Mouse (Mus musculus) heart, adult 2 months (tissue): Measurements from ENCODE around the gene Galm. TPM values are rescaled to one million over a fixed set of nuclear protein-coding genes. Genes with fewer than 3 reads are reported as not detected.

Experiments
- DNase-seq, 2 experiments: peaks; one replicate each; pipeline ENCODE4 v3.0.0; 2021
- H3K27ac ChIP-seq: fragments of 200-600 bp; 2 replicates; pipeline ENCODE4 v1.8.1; 2022
- H3K27me3 ChIP-seq: fragments of 200-500 bp; 2 replicates; pipeline ENCODE4 v1.6.1; 2012; ENCODE audit warnings: mild to moderate bottlenecking, low read length, inconsistent platforms, mixed read lengths; ENCODE audit not compliant: control insufficient read depth, insufficient read depth
- H3K36me3 ChIP-seq: fragments of 200-500 bp; 2 replicates; pipeline ENCODE4 v1.6.1; 2012; ENCODE audit warnings: low read length, inconsistent platforms; ENCODE audit not compliant: control insufficient read depth, insufficient read depth
- H3K4me1 ChIP-seq: fragments of 200-500 bp; 2 replicates; pipeline ENCODE4 v1.6.1; 2011; ENCODE audit warnings: low read length; ENCODE audit not compliant: control insufficient read depth, insufficient read depth
- H3K4me3 ChIP-seq: fragments of 200-600 bp; 2 replicates; pipeline ENCODE4 v1.8.1; 2022
- H3K79me2 ChIP-seq: fragments of 200-500 bp; replicated peaks from 2 replicates; pipeline ENCODE4 v1.6.1; 2012; ENCODE audit warnings: mild to moderate bottlenecking, inconsistent platforms, low read length, moderate library complexity, mixed read lengths; ENCODE audit not compliant: control insufficient read depth, insufficient read depth
- H3K9ac ChIP-seq: fragments of 200-500 bp; 2 replicates; pipeline ENCODE4 v1.6.1; 2012; ENCODE audit warnings: low read depth, mild to moderate bottlenecking, control low read depth, inconsistent platforms, low read length, mixed read lengths
- CTCF ChIP-seq: fragments of 200-600 bp; IDR thresholded peaks from 2 replicates; pipeline ENCODE4 v1.8.1; 2022; ENCODE audit warnings: antibody characterized with exemption, mild to moderate bottlenecking, moderate library complexity
- EP300 ChIP-seq: fragments of 200-500 bp; IDR thresholded peaks from 2 replicates; pipeline ENCODE4 v1.6.1; 2011; ENCODE audit warnings: low read depth, low read length, control low read depth; ENCODE audit not compliant: insufficient read depth
- POLR2A ChIP-seq: fragments of 200-500 bp; IDR thresholded peaks from 2 replicates; pipeline ENCODE4 v1.6.1; 2011; ENCODE audit warnings: mild to moderate bottlenecking, low read depth, low read length, control low read depth; ENCODE audit not compliant: insufficient read depth
- WGBS: fragments of 180-500 bp; shearing (Covaris S2); methylation state at CpG from one replicate; pipeline ENCODE4 v1.1.7; 2018; 5-methylcytosine and 5-hydroxymethylcytosine counted together
- intact Hi-C: fragments of 180-260 bp; cut with DNase I; formaldehyde crosslinking; loops from one replicate; pipeline ENCODE4 v1.15.1; 2025
- polyA plus RNA-seq: library from polyadenylated mRNA; depleted of rRNA; stranded (reverse); fragments of >200 nt; gene quantifications from 2 replicates; pipeline ENCODE4 v1.2.3, GENCODE M21; 2012
- total RNA-seq, 2 experiments: library from RNA; stranded (reverse); gene quantifications; 2 replicates each; pipeline ENCODE4 v1.2.3; 2021

Galm gene
- total and polyA plus RNA-seq, 3 experiments: 17.9 to 19.8 (median 19.6) TPM

GRCm38 (mm10) chr17:80183615-80184014 is 56.3 kb downstream of the Galm start:
- Histone ChIP-seq H3K9ac (no peak overlapping the region), H3K27me3 (no peaks in the 10 kb centered on the region), H3K36me3 (no peaks in the 10 kb centered on the region), H3K79me2 (no peaks in the 10 kb centered on the region), H3K27ac (no peak overlapping the region), H3K4me3 (no peak overlapping the region), H3K4me1 (no peaks in the 10 kb centered on the region)
- WGBS: 81% methylated on average over 10 of the region's 10 CpGs
- intact Hi-C loops: loop anchor here (5.0 kb wide), 1 partner anchor 321 kb away; no protein-coding TSS in a partner anchor
- no peak for DNase-seq
- TF ChIP-seq POLR2A (no peak), CTCF (no peak), EP300 (no peak)

GRCm38 (mm10) chr17:80193075-80193474 is 65.8 kb downstream of the Galm start:
- Histone ChIP-seq H3K79me2 (no peaks in the 10 kb centered on the region), H3K27ac (no peak overlapping the region), H3K4me1 (no peaks in the 10 kb centered on the region), H3K36me3 (no peaks in the 10 kb centered on the region), H3K27me3 (no peaks in the 10 kb centered on the region), H3K4me3 (no peak overlapping the region), H3K9ac (no peak overlapping the region)
- 59% methylated on average over 5 of the region's 5 CpGs for WGBS
- intact Hi-C loops: no loop called here
- TF ChIP-seq POLR2A: no peak
- TF ChIP-seq CTCF: peak; percentile 71
- no peak for DNase-seq

- H3K27ac ChIP-seq: no peak overlapping the region
- no peaks in the 10 kb centered on the region for H3K4me1 ChIP-seq
- 88% methylated on average over 3 of the region's 3 CpGs for WGBS
- H3K36me3 ChIP-seq: peaks cover 36% of the 10 kb centered on the region
- TF ChIP-seq POLR2A (no peak), EP300 (no peak), CTCF (no peak)
- no peaks in the 10 kb centered on the region; the same call in none of the 2 replicates for H3K79me2 ChIP-seq
- no peak for DNase-seq
- H3K27me3 ChIP-seq: no peaks in the 10 kb centered on the region
- no peak overlapping the region for H3K9ac ChIP-seq
- intact Hi-C loops: no loop called here
- no peak overlapping the region for H3K4me3 ChIP-seq
Observed at GRCm38 (mm10) chr17:80199160-80199778, 72.0 kb downstream of the Galm start.

- peak overlapping the region; percentile 90 for H3K4me3 ChIP-seq
- 4% methylated on average over 5 of the region's 5 CpGs for WGBS
- no peaks in the 10 kb centered on the region for H3K27me3 ChIP-seq
- H3K9ac ChIP-seq: no peak overlapping the region; the same call in 1 of the 2 replicates
- H3K36me3 ChIP-seq: peaks cover 42% of the 10 kb centered on the region
- H3K4me1 ChIP-seq: peaks cover 6% of the 10 kb centered on the region
- peaks cover 3% of the 10 kb centered on the region for H3K79me2 ChIP-seq
- DNase-seq: no peak
- intact Hi-C loops: loop anchor here (1.0 to 5.0 kb wide), 4 partner anchors 19 to 313 kb away; partner anchors contain the start of genes Gemin6 and Hnrnpll
- TF ChIP-seq CTCF: no peak
- no peak for TF ChIP-seq POLR2A
- H3K27ac ChIP-seq: peak overlapping the region; percentile 96
Observed at GRCm38 (mm10) chr17:80205657-80206056, 78.4 kb downstream of the Galm start.

GRCm38 (mm10) chr17:80206301-80206670 is 79.0 kb downstream of the Galm start:
- TF ChIP-seq EP300 (no peak), POLR2A (no peak), CTCF (no peak)
- Histone ChIP-seq H3K4me3 (peak overlapping the region; percentile 90), H3K4me1 (peaks cover 6% of the 10 kb centered on the region), H3K79me2 (peaks cover 3% of the 10 kb centered on the region), H3K36me3 (peaks cover 38% of the 10 kb centered on the region), H3K27me3 (no peaks in the 10 kb centered on the region), H3K9ac (peak overlapping the region; percentile 99), H3K27ac (peak overlapping the region; percentile 96)
- intact Hi-C loops: loop anchor here (1.0 to 5.0 kb wide), 4 partner anchors 18 to 313 kb away; partner anchors contain the start of genes Gemin6 and Hnrnpll
- WGBS: under 1% methylated on average over 36 of the region's 36 CpGs
- DNase-seq: no peak
